Mouse (Mus musculus) CH12.LX (cell line): Measurements from ENCODE around the gene Gm8797.

Source experiments
- CTCF ChIP-seq, 2 experiments: IDR thresholded peaks in 1 of 2; conservative IDR thresholded peaks in 1 of 2; 2 replicates each; pipeline ENCODE4 v1.5.1; 2011 to 2012; ENCODE audit warnings: low read depth in 2 of 2, low read length in 2 of 2, improper control_type of control experiment in 1 of 2, inconsistent platforms in 1 of 2, mild to moderate bottlenecking in 1 of 2, moderate library complexity in 1 of 2
- ELF1 ChIP-seq: IDR thresholded peaks from 2 replicates; pipeline ENCODE4 v1.6.1; 2014; ENCODE audit warnings: low read depth, mild to moderate bottlenecking, inconsistent platforms, low read length, improper control_type of control experiment
- MAFK ChIP-seq: IDR thresholded peaks from 2 replicates; pipeline ENCODE4 v1.6.1; 2011; ENCODE audit warnings: low read length, improper control_type of control experiment; ENCODE audit not compliant: insufficient replicate concordance
- NELFE ChIP-seq: IDR thresholded peaks from 2 replicates; pipeline ENCODE4 v1.6.1; 2011; ENCODE audit warnings: low read depth, low read length, improper control_type of control experiment
- NRF1 ChIP-seq: IDR thresholded peaks from 2 replicates; pipeline ENCODE4 v1.6.1; 2014; ENCODE audit warnings: low read depth, mild to moderate bottlenecking, inconsistent platforms, low read length, improper control_type of control experiment, moderate library complexity
- PAX5 ChIP-seq: IDR thresholded peaks from 2 replicates; pipeline ENCODE4 v1.6.1; 2012; ENCODE audit warnings: low read length, inconsistent platforms, mixed read lengths
- RAD21 ChIP-seq: IDR thresholded peaks from 2 replicates; pipeline ENCODE4 v1.6.1; 2011; ENCODE audit warnings: low read depth, mild to moderate bottlenecking, low read length, improper control_type of control experiment, moderate library complexity
- TCF12 ChIP-seq: IDR thresholded peaks from 2 replicates; pipeline ENCODE4 v1.6.1; 2014; ENCODE audit warnings: low read depth, mild to moderate bottlenecking, inconsistent platforms, low read length, improper control_type of control experiment
- UBTF ChIP-seq: IDR thresholded peaks from 2 replicates; pipeline ENCODE4 v1.6.1; 2012; ENCODE audit warnings: low read depth, mild to moderate bottlenecking, inconsistent platforms, low read length, improper control_type of control experiment, moderate library complexity

- no peak for TF ChIP-seq CTCF (conservative IDR thresholded peaks at IDR 0.05 in 1 of 2, IDR thresholded peaks at IDR 0.05 in 1 of 2; ENCODE audit: low read depth in 2 of 2, low read length in 2 of 2)
- TF ChIP-seq ELF1, result no peak
- TF ChIP-seq PAX5, result no peak
- peak; percentile 85 for TF ChIP-seq MAFK
- no peak for TF ChIP-seq RAD21
- TF ChIP-seq NELFE, result no peak
- TF ChIP-seq NRF1, result no peak
- TF ChIP-seq UBTF, result no peak
- TF ChIP-seq TCF12, result no peak
Observed at GRCm38 (mm10) chr3:5776894-5777293, 26.3 kb downstream of the Gm8797 start.
